Comparison of ENCODE assay signal across 10 mouse cellular contexts in the genomic region with DNA sequence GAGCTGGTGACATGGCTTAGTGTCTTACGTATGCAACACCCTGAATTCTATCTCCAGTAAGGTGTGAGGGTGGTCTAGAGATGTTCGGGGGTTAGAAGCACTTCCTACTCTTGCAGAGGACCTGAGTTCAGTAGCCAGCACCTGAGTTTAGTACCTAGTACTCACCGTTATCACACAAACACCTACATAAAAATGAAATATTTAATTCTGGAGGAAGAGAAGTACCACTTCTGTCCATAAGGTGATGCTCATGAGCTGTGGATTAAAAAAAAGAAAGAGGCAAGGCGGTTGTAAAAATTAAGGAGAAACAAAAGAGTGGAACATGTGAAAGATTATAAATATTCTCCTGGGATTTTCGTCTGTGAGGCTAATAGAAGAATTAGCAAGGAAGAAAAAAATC. TPM values are rescaled to one million over a fixed set of nuclear protein-coding genes. Genes with fewer than 3 reads are reported as not detected.
DNase-seq lines count a peak whose midpoint lies in the region; ATAC-seq lines count a peak whose summit lies in the region.
"Had no signal": no experiment of that assay in that cellular context is flagged by ENCODE, and none has a peak within 500 bp of the region (broad histone marks: within the 10 kb centered on the region; RNA-seq: fewer than 3 reads in every experiment).

No protein-coding gene starts in this region.

- H3K4me2 ChIP-seq in embryonic facial prominence, embryonic 13.5 days: no peak overlapping the region
- H3K4me2 ChIP-seq in neural tube, embryonic 11.5 days (ENCODE audit: low read depth): no peak overlapping the region

- peak; percentile 29 for DNase-seq in gastrocnemius, adult 18-20 months (ENCODE audit: low spot score)
- DNase-seq in gastrocnemius, adult 8-10 months (ENCODE audit: low spot score in 2 of 2): no peak
- DNase-seq in neural tube, embryonic 11.5 days (ENCODE audit: low spot score): peak; percentile 19
- no peak for DNase-seq in adrenal gland, adult 2 months
- DNase-seq in yolk sac, embryonic 10.5 days (ENCODE audit: low spot score): no peak

- peaks cover 6% of the 10 kb centered on the region; the same call in 1 of the 2 replicates for H3K27me3 ChIP-seq in embryonic facial prominence, embryonic 13.5 days
- no peaks in the 10 kb centered on the region for H3K27me3 ChIP-seq in neural tube, embryonic 11.5 days (ENCODE audit: control insufficient read depth, insufficient read depth, low read length)

- WGBS in embryonic facial prominence, embryonic 13.5 days: 35% methylated on average over 5 of the region's 5 CpGs
- 37% methylated on average over 5 of the region's 5 CpGs for WGBS in neural tube, embryonic 11.5 days

- peaks cover 35% of the 10 kb centered on the region for H3K4me1 ChIP-seq in embryonic facial prominence, embryonic 13.5 days
- peaks cover 10% of the 10 kb centered on the region for H3K4me1 ChIP-seq in neural tube, embryonic 11.5 days (ENCODE audit: control insufficient read depth, insufficient read depth, low read length)

- peak overlapping the region; percentile 89 for H3K27ac ChIP-seq in embryonic facial prominence, embryonic 13.5 days
- 0 out of 2 replicates have a peak overlapping the region, but pooled peaks have one; percentile 76 for H3K27ac ChIP-seq in neural tube, embryonic 11.5 days (ENCODE audit: low read depth, low read length)

- H3K4me3 ChIP-seq in embryonic facial prominence, embryonic 13.5 days: no peak overlapping the region
- H3K4me3 ChIP-seq in neural tube, embryonic 11.5 days (ENCODE audit: low read depth, low read length): no peak overlapping the region

- ATAC-seq in CD4-positive, CD25-positive, alpha-beta regulatory T cell, adult 4 months: peak; percentile 54
- ATAC-seq in embryonic facial prominence, embryonic 13.5 days (ENCODE audit: insufficient number of reproducible peaks, insufficient read depth, low FRiP score, low TSS enrichment, low read depth): no peak
- ATAC-seq in inflammation-experienced regulatory T-cells, adult 6 months: peak; percentile 44
- no peak for ATAC-seq in neural tube, embryonic 11.5 days (ENCODE audit: insufficient read depth, low FRiP score, low TSS enrichment)

- H3K9me3 ChIP-seq in embryonic facial prominence, embryonic 13.5 days: no peaks in the 10 kb centered on the region
- no peaks in the 10 kb centered on the region for H3K9me3 ChIP-seq in neural tube, embryonic 11.5 days (ENCODE audit: control insufficient read depth, low read length)

- H3K36me3 ChIP-seq in embryonic facial prominence, embryonic 13.5 days: no peaks in the 10 kb centered on the region
- no peaks in the 10 kb centered on the region for H3K36me3 ChIP-seq in neural tube, embryonic 11.5 days (ENCODE audit: control insufficient read depth, insufficient read depth, low read length)

- no peak overlapping the region for H3K9ac ChIP-seq in embryonic facial prominence, embryonic 13.5 days
- no peak overlapping the region for H3K9ac ChIP-seq in neural tube, embryonic 11.5 days (ENCODE audit: low read length)

RNA-seq across cellular contexts. Expression of gene Rimklb, which starts 2.1 kb away (rescaled TPM):
- total RNA-seq in gastrocnemius, adult 18-20 months (2021): under 1 TPM; 0.21 to 0.38 TPM
- total RNA-seq in gastrocnemius, adult 8-10 months (2022): 1 to 10 TPM in 1 of 4 experiments, under 1 TPM in 2, not detected in 1; 0.22 to 1.3 (median 0.80) TPM
- under 1 TPM in 1 of 2 experiments, not detected in 1; 0.17 TPM for polyA plus RNA-seq in CD4-positive, CD25-positive, alpha-beta regulatory T cell, adult 4 months (2017; shearing (Covaris generic))
- 27.6 and 32.4 TPM in 2 replicates for polyA plus RNA-seq in embryonic facial prominence, embryonic 13.5 days (2015; fragmentation: Nextera tagmentation; extraction: Ambion mirVana)
- polyA plus RNA-seq in inflammation-experienced regulatory T-cells, adult 6 months (2017; shearing (Covaris generic)): under 1 TPM in 1 of 3 experiments, not detected in 2; 0.09 TPM
- polyA plus RNA-seq in neural tube, embryonic 11.5 days (2014; fragmentation: Nextera tagmentation; extraction: Ambion mirVana): 68.3 and 75.3 TPM in 2 replicates
- total RNA-seq in adrenal gland, adult 2 months (2021): not detected
- polyA plus RNA-seq in adrenal gland, adult 2 months (2012; rRNA removed): 0.09 TPM in 1 of 2 replicates, not detected in the other
- total RNA-seq: hematopoietic stem cell, adult 5-6 weeks had no signal

RNA-seq across cellular contexts. Expression of gene Mfap5, which starts 9.1 kb away (rescaled TPM):
- 10 to 100 TPM; 17.1 to 24.2 TPM for total RNA-seq in gastrocnemius, adult 18-20 months (2021)
- total RNA-seq in gastrocnemius, adult 8-10 months (2022): 10 to 100 TPM in 3 of 4 experiments, 1 to 10 TPM in 1; 9.2 to 17.7 (median 13.8) TPM
- not detected for polyA plus RNA-seq in CD4-positive, CD25-positive, alpha-beta regulatory T cell, adult 4 months (2017; shearing (Covaris generic))
- polyA plus RNA-seq in embryonic facial prominence, embryonic 13.5 days (2015; fragmentation: Nextera tagmentation; extraction: Ambion mirVana): 1.7 and 2.0 TPM in 2 replicates
- polyA plus RNA-seq in inflammation-experienced regulatory T-cells, adult 6 months (2017; shearing (Covaris generic)): not detected
- polyA plus RNA-seq in neural tube, embryonic 11.5 days (2014; fragmentation: Nextera tagmentation; extraction: Ambion mirVana): 0.42 and 0.84 TPM in 2 replicates
- total RNA-seq in adrenal gland, adult 2 months (2021): 10 to 100 TPM; 15.5 to 22.6 TPM
- 38.2 and 38.8 TPM in 2 replicates for polyA plus RNA-seq in adrenal gland, adult 2 months (2012; rRNA removed)
- total RNA-seq: hematopoietic stem cell, adult 5-6 weeks had no signal

RNA-seq across cellular contexts. Expression of gene Aicda, which starts 57.1 kb away (rescaled TPM):
- not detected for total RNA-seq in gastrocnemius, adult 18-20 months (2021)
- not detected for total RNA-seq in gastrocnemius, adult 8-10 months (2022)
- polyA plus RNA-seq in CD4-positive, CD25-positive, alpha-beta regulatory T cell, adult 4 months (2017; shearing (Covaris generic)): 1 to 10 TPM in 1 of 2 experiments, under 1 TPM in 1; 0.66 to 1.6 TPM
- polyA plus RNA-seq in embryonic facial prominence, embryonic 13.5 days (2015; fragmentation: Nextera tagmentation; extraction: Ambion mirVana): 0.11 TPM in 1 of 2 replicates, not detected in the other
- 1 to 10 TPM in 2 of 3 experiments, under 1 TPM in 1; 0.39 to 3.3 (median 1.2) TPM for polyA plus RNA-seq in inflammation-experienced regulatory T-cells, adult 6 months (2017; shearing (Covaris generic))
- not detected in 2 replicates for polyA plus RNA-seq in neural tube, embryonic 11.5 days (2014; fragmentation: Nextera tagmentation; extraction: Ambion mirVana)
- not detected for total RNA-seq in adrenal gland, adult 2 months (2021)
- not detected in 2 replicates for polyA plus RNA-seq in adrenal gland, adult 2 months (2012; rRNA removed)
- total RNA-seq: hematopoietic stem cell, adult 5-6 weeks had no signal
- polyA plus RNA-seq: stomach, embryonic 14.5 days had no signal

Comparison
In these comparisons a context has a peak if more than half of its experiments do, and no peak if none do; other contexts are left out.
1. DNase-seq: peak in gastrocnemius, adult 18-20 months (single experiment) and neural tube, embryonic 11.5 days (single experiment); none in gastrocnemius, adult 8-10 months (0 of 2), adrenal gland, adult 2 months (single experiment) and yolk sac, embryonic 10.5 days (single experiment).
2. ATAC-seq: peak in CD4-positive, CD25-positive, alpha-beta regulatory T cell, adult 4 months (single experiment) and inflammation-experienced regulatory T-cells, adult 6 months (single experiment); none in embryonic facial prominence, embryonic 13.5 days (single experiment) and neural tube, embryonic 11.5 days (single experiment).
3. RNA of gene Rimklb, which starts 2.1 kb away (polyA plus RNA-seq): 68.3 to 75.3 TPM in neural tube, embryonic 11.5 days and 27.6 to 32.4 TPM in embryonic facial prominence, embryonic 13.5 days; 0.17 TPM in CD4-positive, CD25-positive, alpha-beta regulatory T cell, adult 4 months, 0.09 TPM in adrenal gland, adult 2 months and 0.09 TPM in inflammation-experienced regulatory T-cells, adult 6 months; every median in the first group is over 10 times any median in the second.
4. RNA of gene Mfap5, which starts 9.1 kb away (polyA plus RNA-seq): 38.2 to 38.8 TPM in adrenal gland, adult 2 months; 1.7 to 2.0 TPM in embryonic facial prominence, embryonic 13.5 days, 0.42 to 0.84 TPM in neural tube, embryonic 11.5 days, not detected in CD4-positive, CD25-positive, alpha-beta regulatory T cell, adult 4 months and not detected in inflammation-experienced regulatory T-cells, adult 6 months; every median in the first group is over 10 times any median in the second.